Mouse (Mus musculus) right cerebral cortex, adult 18-20 months (tissue): ENCODE results near the gene Stab1.
A peak's percentile ranks its signal among the peaks of the same experiment; 100 is the strongest.

Source experiments
- DNase-seq: peaks from one replicate; pipeline ENCODE4 v3.0.0; 2022; ENCODE audit warnings: mixed read lengths

Stab1 gene

DNA sequence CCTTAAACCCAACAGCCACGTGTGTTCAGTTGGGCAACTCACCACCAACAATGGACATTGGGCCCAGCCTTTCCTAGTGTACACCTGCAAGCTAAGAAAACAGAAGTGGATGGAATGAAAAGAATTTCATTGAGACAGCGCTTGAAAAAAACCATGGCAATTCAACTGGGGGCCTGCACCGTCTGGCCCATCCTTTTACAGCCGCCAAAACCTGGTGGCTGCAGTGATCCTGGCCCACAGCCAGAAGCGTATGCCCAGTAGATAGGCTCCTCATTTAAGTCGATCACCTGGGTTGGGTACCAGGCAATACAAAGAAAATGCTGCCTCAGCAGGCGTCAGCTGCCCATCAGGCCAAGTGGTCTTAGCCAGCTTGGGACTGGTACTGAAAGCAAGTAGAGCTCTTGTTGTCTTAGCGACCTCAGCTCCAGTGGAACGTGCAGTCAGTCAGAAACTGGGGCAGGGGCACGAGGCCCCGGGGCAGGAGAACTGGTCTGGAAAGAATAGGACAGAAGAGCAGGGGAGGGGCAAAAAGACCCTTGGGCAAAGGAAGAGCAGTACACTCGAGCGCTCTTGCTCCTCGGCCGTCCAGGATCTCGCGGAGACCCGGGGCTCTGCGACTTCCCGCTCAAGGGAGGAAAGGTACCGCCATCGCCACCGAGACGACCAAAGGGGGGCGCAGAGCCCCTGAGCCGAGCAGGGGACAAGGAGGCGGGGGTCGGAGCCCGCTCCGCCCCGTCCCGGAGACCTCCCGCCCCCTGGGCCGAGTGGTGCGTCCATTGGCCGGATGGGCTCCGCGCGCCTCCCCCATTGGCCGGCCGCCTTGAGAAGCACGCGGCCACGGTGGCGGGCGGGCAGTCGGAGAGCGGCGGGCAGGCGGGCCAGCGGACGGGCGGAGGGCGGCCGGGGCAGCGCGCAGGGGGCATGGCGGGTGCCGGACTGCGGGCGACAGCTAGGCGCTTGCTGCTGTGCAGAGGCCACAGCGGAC is 37.9 kb downstream of the Stab1 start, which contains the start of gene Nt5dc2:
Gene Nt5dc2 (plus strand): TSS at position 818 of the 985 bp plus-strand sequence.
- DNase-seq, result peak; percentile 62

- no peak for DNase-seq
These were observed 38.9 kb downstream of the Stab1 start for GRCm38 (mm10) chr14:31129326-31130235.

GRCm38 (mm10) chr14:31128826-31129219 is 39.6 kb downstream of the Stab1 start, which contains the start of gene Smim4:
Gene Smim4 (minus strand): TSS chr14:31128956.
- DNase-seq, result peak; percentile 99

GRCm38 (mm10) chr14:31128101-31128825 is 40.2 kb downstream of the Stab1 start:
- DNase-seq, result peak; percentile 19

- no peak for DNase-seq
These were observed 41.6 kb downstream of the Stab1 start for GRCm38 (mm10) chr14:31126826-31127225.

GRCm38 (mm10) chr14:31125106-31126075 is 43.0 kb downstream of the Stab1 start:
- no peak for DNase-seq

- no peak for DNase-seq
These were observed 52.9 kb downstream of the Stab1 start for GRCm38 (mm10) chr14:31115522-31115921.

DNA sequence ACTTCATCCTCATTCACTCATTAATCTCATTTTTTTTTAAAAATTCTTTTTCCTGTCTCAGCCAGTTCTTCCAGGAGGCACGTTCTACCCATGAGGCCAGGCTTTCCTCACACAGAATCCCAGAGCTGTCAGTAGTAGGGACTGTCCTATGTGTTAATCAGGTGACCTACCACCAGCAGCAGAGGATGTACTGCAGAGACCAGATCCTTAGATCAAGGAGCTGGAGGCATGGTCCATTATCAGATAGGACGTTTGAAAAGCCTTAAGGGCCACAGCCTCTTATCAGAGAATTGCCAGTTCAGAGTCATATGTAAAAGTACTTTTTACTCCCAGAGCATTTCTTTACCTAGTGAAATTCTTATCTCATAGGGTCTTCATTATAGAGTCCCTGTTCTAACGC is 54.4 kb downstream of the Stab1 start:
- DNase-seq, result no peak

DNA sequence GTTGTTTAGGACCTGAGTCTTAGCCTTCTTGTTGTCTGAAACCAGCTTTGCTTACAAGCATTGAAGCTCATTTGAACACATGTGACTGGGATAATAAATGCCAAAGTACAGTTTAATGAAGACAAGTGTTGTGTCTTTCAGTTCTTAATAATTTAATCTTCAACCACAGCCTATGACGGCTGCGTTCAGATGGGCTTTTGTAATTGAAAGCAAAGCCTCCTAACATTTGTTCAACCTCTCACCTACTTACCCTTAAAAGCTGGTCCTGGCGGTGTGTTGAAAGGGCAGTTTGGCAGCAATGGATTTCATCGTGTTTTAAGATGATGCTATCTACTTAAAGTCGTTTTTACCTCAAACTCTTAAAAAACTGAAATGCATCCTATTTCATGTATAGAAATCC is 56.3 kb downstream of the Stab1 start:
- DNase-seq, result no peak

- DNase-seq, result no peak
These were observed 57.8 kb downstream of the Stab1 start for GRCm38 (mm10) chr14:31110613-31111012.

DNA sequence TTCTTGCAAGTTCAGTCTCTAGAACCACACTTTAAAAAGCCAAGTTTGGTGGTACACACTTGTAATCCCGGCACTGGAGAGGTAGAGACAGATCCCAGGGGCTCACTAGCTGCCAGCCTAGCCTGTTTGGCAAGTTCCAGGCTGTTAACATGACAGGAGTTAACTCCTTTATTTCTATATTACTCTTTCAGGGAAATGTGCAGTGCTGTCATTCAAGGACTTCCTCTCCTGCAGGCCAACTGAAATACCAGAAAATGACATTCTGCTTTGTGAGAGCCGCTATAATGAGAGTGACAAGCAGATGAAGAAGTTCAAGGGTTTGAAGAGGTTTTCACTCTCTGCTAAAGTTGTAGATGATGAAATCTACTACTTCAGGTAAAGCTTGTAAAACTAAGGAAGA is 63.3 kb downstream of the Stab1 start:
- no peak for DNase-seq

DNA sequence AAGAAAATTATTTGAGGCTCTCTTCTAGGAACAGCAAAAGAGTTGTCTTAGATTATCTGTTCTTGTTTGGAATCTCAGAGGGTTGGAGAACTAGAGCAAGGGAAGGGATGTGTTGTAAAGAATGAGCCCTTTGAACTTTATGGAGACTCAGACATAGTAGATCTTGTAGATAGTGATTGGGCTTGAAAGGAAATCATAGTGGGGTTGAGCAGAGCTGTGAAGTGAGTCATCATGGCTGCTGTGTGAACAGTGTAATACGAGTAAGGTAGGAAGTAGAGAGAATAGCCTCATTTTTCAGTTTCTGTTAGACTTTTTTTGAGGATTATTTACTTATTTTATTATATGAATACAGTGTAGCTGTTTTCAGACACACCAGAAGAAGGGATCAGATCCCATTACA is 78.5 kb downstream of the Stab1 start:
- no peak for DNase-seq
